Mouse (Mus musculus) CH12.LX (cell line): ENCODE data around the gene Dtd2.

ENCODE experiments used
- GABPA ChIP-seq: IDR thresholded peaks from 2 replicates; pipeline ENCODE4 v1.6.1; 2012; ENCODE audit warnings: low read depth, low read length, improper control_type of control experiment, inconsistent platforms; ENCODE audit not compliant: insufficient replicate concordance
- JUND ChIP-seq: conservative IDR thresholded peaks from 2 replicates; pipeline ENCODE4 v1.6.1; 2011; ENCODE audit warnings: low read depth, low read length, improper control_type of control experiment
- ZKSCAN1 ChIP-seq: IDR thresholded peaks from 2 replicates; pipeline ENCODE4 v1.6.1; 2012; ENCODE audit warnings: low read depth, inconsistent platforms, low read length, improper control_type of control experiment, borderline replicate concordance

GRCm38 (mm10) chr12:51998366-51998932 is 7.9 kb downstream of the Dtd2 start:
- TF ChIP-seq ZKSCAN1 (no peak), GABPA (no peak), JUND (no peak)
